Mouse (Mus musculus): Measurements from ENCODE around the gene Vldlr.

Gene Vldlr

DNA sequence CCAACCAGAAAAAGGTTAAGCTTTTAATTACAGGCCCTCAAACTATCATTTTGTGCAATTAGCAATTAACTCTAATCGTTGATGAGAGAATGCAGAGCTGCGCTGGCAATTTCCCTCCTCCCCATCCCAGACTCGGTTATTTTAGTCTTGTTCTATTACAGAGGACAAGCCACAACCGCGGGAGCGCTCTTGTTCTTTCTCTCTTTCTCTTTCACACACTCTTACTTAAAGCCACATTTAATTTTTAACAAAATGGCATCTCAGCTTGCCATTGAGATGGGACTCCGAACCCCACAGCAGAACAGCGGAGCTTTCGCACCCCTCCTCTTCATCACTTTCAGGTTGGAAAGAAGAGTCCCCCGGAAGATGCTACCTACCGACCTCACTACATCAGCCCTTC, at the start of gene Vldlr:
Gene Vldlr (plus strand): TSS at position 167 of the 400 bp plus-strand sequence.
- DNase-seq = peak; percentile 30 to 37

DNA sequence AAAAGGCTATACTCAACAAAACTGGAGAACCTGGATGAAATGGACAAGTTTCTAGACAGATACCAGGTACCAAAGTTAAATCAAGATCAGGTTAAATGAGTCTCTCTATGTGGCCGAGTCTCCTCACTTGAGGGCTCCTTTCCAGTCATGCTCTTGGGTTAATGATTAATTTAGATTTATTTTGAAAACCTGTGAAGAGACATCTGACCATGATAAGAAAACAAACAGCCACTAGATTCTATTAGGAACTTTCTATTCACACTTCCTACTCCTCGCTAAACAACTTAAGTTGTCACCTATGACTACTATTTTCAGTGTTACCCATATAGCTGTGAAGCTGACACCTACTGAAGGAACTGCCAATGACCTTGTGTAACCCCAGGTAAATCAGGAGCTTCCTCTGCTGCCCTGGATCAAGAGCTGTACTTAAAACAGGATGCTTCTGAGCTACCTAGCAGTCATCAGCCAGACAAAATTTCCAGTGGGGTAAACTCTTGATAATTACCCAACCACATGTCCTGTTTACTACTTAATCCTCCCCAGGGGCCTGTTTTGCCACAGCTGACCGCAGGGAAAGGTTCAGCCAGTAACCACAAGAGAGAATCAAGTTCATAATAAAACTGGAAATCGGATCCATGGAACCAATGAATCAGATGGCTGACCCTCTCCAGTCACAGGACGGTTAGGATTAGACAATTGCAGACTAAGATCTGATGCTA, 48.5 kb upstream of the Vldlr start:
- DNase-seq = peak; percentile 3 to 19

DNA sequence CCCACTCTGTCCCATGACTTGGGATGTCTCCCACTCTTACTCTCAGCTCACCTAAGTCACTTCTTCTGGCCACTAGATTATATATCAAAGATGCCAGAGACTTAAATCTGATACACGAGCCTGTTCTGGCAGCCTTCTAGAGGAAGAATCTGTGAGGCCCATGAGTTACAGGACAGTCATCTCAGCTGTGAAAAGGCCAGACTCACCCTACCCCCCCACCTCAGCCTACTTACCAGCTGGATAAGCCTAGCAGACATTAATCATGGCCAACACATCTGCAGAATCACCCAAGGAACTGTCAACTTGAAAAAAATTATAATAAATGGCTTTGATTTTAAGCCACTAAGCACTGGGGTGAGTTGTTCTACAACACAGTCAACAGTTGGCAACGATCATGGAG, 42.4 kb upstream of the Vldlr start:
- DNase-seq = no peak

DNA sequence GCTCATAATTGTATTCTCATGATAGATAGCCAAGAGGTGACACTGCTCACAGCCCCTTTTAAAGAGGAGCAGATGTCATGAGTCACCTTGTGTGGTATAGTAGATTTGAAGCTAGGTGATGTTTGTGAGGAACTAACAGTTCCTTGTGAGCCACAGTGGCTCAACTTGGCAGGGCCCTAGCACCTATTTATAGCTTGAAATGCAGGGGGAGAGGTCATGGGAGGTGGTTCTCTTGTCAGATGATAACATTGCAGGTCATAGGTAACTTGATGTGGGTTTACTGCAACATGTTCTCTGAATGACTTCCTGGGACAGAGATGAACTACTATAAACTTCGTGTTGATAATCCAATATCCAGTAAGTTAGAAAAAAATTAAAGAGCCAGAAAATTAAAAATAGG, 40.7 kb upstream of the Vldlr start:
- DNase-seq = no peak

DNA sequence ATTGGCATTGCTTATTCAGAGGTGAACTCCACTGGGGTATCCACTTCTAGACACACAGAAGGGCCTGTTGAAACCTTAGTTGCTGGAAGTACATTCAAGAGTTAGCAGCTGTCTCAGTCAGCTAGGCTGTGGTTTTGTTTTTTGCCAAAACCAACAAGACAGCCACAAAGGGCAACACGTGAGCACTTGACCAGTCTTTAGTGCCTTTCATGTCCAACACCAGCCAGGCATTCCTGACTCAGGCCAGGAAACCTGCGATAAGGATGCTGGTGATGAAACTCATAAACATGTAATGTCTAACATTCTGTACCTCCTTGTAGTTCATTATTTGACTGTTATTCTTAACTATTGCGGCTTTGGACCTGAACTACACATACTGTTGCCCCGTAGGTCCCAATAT, 39.7 kb upstream of the Vldlr start:
- DNase-seq = no peak

DNA sequence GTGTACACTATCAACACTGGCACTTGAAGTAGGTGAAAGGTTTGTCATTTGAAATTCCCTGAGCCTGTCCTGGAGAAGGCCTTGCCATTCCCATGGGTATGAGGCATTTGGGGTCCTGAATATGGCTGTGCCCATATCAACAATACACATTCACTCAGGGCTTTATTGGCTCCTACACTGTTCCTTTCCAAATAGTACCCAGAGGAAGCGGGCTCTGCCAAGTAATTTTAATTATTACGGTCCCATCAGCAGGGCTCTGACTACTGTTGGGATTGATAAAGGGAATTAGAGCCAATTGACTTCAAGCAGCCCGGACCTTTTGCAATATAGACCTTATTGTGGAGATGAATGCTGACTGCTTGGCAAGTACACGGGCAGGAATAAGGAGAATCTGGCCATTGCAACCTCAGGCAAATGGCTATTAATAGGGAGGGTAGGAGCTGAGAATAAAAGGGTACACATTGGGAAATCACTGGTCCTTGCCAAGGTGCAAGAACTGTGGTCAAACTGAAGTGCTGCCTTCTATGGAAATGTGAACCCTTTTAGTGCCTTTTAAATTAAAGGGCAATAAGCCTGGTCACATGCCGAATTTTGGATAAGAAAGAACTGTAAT, 38.0 kb upstream of the Vldlr start:
- DNase-seq = no peak

DNA sequence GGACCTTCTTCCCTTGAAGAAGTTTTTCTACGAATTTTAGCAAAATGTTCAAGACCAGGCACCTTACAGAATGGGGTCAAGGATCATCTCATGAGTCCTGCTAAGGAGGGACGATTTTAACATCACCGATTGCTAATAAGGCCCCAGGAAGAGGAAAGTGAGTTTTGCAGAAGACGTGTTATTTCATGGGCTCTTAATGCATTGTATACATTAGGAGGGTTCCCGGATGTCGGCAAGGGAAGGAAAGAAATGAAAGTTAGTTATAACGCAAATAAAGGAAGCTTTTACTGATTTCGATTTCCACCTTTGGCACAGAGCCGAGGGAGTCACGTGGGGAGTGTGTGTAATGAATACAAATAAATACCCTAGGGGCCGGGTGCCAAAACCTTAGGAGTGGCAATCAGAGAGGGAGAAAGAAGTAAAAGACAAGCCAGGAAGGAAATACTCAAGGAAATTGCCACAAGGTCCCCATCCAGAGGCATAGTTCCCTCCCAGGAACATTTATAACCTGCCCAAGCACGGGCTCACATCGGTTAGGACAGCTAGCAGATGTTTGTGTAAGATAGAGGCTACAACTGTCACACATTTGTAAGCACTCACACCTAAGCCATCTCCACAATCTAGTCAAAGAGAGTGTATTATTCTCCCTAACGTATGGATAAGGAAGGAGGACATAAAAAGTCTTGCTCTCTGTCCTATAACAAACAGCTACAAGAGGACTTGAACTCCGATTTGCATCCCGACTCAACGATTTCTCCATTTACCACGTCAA, 35.7 kb upstream of the Vldlr start:
- peak; percentile 51 to 69 for DNase-seq

DNA sequence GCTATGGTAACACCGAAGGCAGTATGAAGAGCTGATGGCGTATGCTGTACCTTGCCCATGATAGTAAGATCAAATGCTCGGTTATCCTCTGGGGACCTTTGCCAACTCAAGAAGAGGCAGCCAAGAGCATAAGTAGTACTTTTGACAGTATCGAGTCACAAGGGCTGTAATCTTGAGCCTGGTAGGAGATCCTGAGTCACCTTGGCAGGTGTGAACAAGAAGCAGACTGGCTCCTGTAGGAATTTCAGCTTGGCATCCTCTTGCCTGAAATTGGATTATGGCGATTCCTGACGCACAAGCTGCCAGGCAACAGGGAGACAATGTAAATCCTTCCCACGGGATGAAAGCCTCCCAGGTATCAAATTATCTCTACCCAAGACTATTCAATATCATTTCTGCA, 32.8 kb upstream of the Vldlr start:
- no peak for DNase-seq

DNA sequence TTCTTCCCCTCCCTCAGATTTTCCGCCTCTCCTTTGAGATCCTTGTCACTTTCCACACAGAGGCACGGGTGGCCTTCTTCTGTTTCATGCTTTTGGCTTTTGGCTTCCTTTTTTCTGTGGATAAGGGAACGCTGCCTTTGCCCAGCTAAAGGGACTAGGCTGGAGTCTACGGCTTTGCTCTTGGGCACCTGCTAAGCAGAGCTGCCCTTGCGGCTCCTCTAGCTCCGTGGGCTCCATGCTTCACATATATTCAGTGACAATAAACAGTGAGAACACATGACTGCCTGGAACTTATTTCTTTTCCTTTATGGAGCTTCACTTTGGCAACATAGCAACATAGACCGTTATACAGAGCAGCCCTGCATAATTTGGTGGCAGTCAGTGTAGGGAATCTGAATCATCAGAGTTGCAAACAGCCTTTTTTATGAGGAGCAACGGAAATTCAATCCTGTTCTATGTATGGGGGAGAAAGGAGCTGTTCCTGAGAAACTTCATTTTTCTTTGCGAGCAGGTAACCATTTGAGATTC, 12.5 kb upstream of the Vldlr start:
- DNase-seq = no peak

DNA sequence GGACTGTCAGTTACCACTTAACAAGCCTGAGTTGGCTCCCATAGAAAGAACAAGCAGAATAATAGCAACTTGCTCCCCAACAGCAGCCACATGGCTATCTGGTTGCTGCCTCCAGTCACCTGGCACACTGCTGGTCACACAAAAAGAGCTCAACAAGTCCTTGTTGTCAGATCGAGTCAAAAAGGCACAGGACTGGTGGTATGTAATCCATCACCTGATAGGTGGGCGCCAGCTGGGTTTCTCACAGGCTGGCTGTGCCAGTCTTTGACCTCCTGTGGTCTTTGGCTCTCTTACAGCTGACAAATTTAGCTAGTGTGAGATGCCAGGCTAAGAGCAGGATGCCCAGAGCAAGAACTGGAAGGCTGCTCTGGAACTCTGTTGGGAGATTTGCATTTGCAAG, 5.3 kb upstream of the Vldlr start:
- no peak for DNase-seq

DNA sequence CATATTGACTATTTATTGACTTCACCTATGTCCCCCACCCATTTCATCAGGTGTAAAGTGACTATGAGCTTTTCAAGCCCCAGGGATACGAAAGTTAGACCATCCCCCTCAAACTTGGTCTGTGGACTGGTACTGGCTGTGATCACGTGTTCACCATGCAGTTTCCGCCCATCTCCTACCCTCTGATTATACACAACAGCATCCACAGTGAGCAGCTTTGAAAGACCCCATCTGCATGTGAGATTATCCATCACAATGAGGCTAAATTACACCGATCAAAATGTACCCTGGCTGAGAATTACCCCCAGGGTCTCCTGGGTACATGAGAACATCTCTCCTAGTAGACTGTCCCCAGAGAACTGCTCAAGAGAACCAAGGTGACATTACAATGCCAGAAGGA, 688 bp upstream of the Vldlr start:
- DNase-seq = no peak

DNA sequence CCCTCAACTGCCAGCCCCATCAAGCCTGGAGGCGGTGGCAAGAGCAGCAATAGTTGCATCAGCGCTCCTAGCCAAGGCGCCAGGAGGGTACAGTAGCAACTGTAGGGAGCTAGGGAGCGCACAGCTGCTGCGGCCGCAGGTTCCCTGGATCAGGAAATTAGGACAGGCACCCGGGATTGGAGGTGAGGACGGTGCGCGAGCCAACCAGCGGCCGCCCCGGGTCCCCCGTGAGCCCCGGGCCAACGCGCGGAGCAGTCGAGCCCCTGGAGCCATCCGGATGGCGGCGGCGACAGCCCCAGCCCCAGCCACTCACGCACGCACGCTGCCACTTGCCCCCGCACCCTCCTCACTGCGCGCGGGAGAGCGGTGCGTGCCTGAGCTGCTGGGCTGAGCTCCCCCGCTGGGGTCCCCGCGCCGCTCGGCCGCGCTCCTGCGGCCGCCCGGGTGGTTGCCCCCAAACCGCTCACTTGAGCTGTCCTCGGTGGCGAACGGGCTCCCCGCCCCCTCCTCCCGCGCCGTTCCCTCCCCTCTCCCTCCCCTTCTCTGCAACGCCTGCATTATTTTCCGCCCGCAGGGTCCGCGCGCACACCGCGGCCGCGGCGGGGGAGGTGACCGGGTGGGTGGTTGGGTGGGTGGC, 601 bp downstream of the Vldlr start:
- DNase-seq = peak; percentile 78 to 82

DNA sequence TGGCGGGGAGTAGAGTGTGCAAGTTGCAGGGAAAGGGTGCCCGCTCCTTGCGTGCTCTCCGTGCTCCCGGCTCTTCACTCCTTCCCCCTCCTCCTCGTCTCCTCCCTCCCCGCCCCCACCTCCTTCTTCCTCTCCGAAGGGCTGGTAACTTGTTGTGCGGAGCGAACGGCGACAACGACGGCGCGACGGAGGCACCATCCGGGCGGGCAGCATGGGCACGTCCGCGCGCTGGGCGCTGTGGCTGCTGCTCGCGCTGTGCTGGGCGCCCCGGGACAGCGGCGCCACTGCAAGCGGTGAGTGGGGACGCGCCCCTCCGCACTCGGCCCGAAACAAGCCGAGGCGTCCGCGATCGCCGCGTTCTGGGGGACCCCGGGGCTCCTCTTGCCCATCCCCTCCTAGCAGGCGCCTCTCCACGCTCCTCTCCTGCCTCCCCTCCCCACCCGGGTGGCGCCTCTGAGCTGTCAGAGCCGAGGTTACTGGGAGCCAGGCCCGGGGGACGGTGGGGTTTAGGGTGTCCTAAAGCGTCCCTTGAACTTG, 1.2 kb downstream of the Vldlr start:
- DNase-seq = peak; percentile 43 to 73

DNA sequence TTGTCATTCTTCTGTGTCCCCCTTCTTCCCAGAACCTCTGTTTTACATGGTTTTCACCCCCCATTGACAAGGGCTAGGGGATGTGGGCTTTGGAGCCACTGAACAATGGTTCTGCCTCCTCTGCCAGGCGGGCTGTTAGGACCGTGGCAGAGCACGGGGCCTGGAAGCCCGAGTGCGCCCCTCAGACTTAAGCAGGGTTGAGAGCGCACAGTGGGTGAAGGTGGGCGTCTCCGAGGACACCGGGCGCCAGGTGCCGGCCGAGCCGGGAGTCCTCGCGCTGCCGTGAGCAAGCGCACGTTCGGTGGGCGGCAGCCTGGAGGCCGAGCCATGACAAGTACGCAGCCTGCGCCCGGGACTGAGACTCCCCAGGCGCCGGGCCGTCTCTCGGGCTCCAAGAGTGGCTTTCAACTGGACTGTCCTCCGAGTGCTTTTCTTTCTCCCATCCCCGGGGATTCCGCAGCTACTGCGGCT, 1.7 kb downstream of the Vldlr start:
- peak; percentile 33 to 66 for DNase-seq

DNA sequence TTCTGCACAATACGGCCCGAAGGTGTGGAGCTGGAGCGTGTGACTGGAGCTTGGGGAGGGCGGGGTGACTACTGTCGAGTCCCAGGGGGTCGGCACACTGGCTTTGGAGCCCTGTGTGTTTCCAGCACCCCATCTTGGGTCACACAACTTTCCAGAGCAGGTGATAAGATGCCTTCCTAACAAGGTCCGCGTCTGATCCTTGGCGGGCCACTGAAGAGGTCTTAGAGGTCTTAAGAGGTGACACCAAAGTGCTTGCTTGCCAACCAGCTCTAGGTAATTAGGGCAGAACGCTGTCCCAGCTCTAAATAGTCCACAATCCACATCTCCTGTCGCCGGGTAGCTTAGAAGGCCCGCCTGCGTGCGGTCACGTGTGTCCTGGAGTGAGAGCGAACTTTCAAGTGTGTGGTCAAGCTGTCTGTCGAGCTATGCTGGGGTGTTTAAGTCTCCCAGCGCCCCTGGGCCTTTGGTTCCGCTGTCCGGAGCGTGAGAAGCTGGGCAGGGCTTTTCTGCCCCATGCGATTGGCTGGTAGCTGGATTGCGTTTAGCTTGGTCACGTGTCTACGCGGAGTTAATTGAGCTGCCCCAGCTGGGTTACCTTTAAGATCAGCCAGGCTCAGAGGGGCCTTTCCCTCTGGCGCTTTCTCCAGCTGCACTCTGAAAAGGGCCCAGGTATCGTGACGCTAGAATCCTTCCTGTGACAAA, 2.4 kb downstream of the Vldlr start:
- peak; percentile 87 to 91 for DNase-seq

DNA sequence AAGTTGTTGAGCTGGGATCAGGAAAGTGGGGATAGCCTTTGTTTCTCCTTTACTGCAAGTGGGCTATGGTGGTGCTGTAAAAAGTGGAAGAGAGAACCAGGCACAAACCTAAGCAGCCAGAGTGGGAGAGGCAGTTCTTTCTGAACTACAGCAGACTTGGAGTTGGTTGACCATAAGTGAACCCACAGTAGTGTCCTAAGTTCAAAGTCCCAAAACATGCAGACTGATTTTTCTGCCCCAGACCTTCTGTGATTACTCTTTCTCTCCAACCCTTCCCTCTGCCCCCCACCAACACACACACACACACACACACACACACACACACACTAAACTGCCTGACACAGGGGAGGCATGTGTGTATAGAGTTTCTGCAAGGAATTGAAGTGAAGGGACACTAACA, 3.3 kb downstream of the Vldlr start:
- DNase-seq = peak; percentile 19 to 47

DNA sequence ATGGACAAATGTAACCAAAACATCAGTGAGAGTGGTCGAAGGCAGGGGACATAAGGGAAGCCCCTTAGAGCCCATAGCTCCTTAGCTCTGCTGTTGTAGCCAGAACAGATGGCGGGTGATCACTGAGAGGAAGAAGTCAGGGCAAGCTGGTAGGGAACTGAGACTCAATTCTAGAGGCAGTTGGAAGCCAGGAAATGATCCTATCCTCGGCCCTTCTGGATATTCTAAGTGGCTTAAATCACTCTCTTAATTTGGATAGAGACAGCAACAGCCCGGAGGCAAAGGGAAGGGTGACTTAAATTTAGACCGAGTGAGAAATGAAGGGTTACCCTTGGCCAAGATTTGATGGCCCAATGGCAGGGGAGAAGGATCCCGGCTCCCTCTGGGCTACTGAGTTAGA, 6.8 kb downstream of the Vldlr start:
- DNase-seq = no peak

DNA sequence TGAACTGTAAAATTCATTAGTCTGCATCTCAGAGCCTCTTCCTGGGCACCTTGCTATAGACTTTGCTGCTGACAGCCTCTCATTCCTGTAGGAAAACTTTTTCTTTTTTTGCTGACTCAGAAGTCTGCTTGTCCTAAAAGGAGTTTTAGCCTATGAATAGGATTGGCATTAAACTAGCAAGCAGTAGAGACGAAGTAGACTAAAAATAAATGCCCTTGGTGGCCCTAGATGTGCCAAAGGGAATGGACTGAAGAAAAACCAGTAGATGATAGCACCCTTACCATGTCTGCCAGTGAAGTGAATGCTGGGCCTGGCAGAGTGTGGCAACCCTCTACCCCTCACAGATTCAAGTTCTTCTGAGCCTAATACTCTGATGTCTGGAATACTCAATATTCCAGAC, 8.1 kb downstream of the Vldlr start:
- no peak for DNase-seq

DNA sequence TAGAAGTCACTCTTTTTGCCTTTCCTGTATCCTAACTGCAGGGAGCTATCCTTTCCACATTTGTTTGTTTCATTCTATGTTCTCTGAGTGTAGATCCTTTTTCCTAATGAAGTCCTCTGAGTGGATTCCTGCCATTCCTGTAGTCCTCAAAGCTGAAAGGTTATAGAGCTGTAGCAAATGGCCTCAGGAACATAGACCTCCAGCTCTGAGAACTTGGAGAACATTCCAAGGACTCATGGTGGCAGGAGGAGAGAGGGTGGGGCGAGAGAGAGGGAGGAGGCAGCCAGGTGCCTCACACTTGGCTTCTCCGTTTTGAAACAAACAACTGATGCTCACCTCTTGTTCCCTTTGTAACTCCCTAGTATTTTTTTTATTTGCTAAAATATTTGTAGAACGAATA, 10.3 kb downstream of the Vldlr start:
- peak in 1 of 2 experiments; percentile 20 for DNase-seq

DNA sequence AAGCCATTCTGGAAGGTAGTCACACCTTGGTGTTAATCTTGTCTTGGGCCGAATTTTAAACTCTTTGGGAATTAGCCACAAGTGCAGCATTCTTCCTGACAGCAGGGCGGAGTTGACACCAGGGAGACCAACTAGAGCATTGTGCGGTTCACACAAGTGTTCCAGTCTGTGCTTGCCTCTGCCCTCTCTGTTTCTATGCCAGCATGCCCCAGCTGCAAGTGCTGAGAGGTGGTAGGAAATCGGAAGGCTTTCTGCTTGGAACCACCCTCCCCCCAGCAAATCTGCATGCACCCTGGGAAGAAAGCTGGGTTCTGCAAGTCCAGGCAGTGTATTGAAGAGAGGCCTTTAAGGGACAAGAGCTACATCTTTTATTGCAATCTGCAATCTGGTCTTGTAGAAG, 10.8 kb downstream of the Vldlr start:
- DNase-seq = no peak

DNA sequence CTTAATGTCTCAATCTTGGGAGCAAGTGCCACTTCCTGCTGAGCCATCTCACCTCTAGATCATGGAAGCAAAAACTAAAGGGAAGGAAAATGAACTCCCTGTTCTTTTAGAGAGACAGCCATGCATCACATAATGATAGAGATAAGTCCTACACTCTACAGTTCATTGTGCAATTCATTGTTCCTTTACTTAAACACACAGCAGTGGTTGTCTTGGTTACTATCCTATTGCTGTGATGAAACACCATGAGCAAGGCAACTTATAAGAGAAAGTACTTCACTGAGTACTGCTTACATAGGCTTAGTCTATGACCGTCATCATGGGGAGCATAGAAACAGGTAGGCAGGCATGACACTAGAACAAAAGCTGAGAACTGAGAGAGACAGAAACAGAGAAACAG, 12.0 kb downstream of the Vldlr start:
- DNase-seq = no peak

DNA sequence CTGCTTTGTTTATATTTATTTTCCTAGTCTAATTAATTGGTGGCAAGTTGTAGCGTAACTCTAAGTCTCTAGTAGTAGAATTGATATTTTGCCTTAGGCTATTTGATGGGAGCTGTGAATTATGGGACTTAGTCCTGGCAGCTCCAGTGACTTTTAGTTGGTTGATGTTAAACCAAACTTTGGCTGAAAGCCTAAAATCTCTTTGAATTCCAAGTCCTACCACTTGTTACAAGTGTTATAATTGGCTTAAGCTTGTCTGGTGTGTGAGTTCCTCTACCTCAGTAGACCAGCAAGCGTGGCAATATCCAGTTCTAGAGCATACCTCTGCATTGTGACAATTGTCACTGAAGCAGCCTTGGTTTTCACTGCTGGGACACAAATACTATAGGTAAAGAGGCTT, 17.1 kb downstream of the Vldlr start:
- peak in 1 of 2 experiments; percentile 83 for DNase-seq

Measured in kidney, postnatal 36 days (tissue).